Mouse (Mus musculus): ENCODE results near the gene Il1r2.

The Il1r2 gene

GRCm38 (mm10) chr1:40073779-40074178 is at the start of gene Il1r2:
Gene Il1r2, plus strand, starts transcription at chr1:40074079.
- Histone ChIP-seq H3K4me3 (replicated peaks; ENCODE audit: low read length) (no peak within 1 kb of the TSS), H3K9me3 (ENCODE audit: low read length) (no peaks in the 10 kb centered on the region), H3K36me3 (ENCODE audit: insufficient read depth, low read length) (no peaks in the 10 kb centered on the region), H3K4me1 (replicated peaks; ENCODE audit: low read depth, low read length) (no peaks in the 10 kb centered on the region), H3K27me3 (ENCODE audit: insufficient read depth, low read length) (0 out of 2 replicates have a peak, but pooled peaks cover 6% of the 10 kb centered on the region)
- TF ChIP-seq NANOG (IDR thresholded peaks at IDR 0.05; ENCODE audit: borderline replicate concordance, low read length): no peak
- TF ChIP-seq CTCF (conservative IDR thresholded peaks at IDR 0.05; ENCODE audit: low read length): no peak
- no peak for TF ChIP-seq POU5F1 (IDR thresholded peaks at IDR 0.05; ENCODE audit: borderline replicate concordance, low read length)

DNA sequence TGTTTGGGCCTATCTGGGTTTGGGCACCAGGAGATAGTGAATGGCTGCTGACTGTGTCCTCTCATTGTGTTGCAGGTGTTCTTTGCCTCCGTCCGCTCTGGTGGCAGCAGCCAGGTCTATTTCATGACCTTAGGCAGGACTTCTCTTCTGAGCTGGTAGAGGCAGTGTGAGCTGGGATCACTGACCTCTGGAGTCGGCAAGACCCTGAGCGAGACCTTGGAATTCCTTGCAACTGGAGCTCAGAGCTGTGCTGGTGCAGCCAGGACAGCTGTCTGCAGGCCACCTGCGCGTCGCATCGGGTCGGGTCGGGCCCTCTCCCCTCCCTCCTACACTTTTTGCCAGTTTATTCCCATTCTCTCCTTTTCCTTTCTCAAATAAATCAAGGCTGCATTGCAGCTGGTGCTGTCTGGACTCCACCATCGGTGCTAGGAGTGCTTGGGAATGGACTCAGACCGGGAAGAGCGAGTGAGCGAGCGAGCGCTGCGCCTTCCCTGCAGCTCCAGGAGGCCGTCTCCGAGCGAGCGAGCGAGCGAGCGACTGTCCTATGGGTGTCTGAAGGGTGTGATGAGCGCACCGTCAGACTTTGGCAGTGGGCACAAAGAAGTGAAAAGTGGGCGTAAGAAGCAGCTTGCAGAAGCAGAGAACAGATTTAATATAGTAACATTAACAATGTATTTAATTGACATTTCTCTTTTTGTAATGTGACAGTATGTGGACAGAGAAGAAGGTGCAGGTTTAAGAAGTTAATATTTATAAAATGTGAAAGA is 49.1 kb upstream of the Il1r2 start:
- H3K36me3 ChIP-seq (ENCODE audit: insufficient read depth, low read length): peaks cover 76% of the 10 kb centered on the region
- H3K9me3 ChIP-seq (ENCODE audit: low read length): no peaks in the 10 kb centered on the region
- peaks cover 14% of the 10 kb centered on the region for H3K4me1 ChIP-seq (replicated peaks; ENCODE audit: low read depth, low read length)
- TF ChIP-seq NANOG (IDR thresholded peaks at IDR 0.05; ENCODE audit: borderline replicate concordance, low read length): no peak
- no peak for TF ChIP-seq POU5F1 (IDR thresholded peaks at IDR 0.05; ENCODE audit: borderline replicate concordance, low read length)
- TF ChIP-seq CTCF (conservative IDR thresholded peaks at IDR 0.05; ENCODE audit: low read length): no peak
- no peaks in the 10 kb centered on the region for H3K27me3 ChIP-seq (ENCODE audit: insufficient read depth, low read length)
- no peak overlapping the region for H3K4me3 ChIP-seq (replicated peaks; ENCODE audit: low read length)

- peaks cover 69% of the 10 kb centered on the region for H3K36me3 ChIP-seq (ENCODE audit: insufficient read depth, low read length)
- TF ChIP-seq NANOG (IDR thresholded peaks at IDR 0.05; ENCODE audit: borderline replicate concordance, low read length): no peak
- H3K9me3 ChIP-seq (ENCODE audit: low read length): no peaks in the 10 kb centered on the region
- H3K4me3 ChIP-seq (replicated peaks; ENCODE audit: low read length): no peak overlapping the region
- peaks cover 14% of the 10 kb centered on the region for H3K4me1 ChIP-seq (replicated peaks; ENCODE audit: low read depth, low read length)
- H3K27me3 ChIP-seq (ENCODE audit: insufficient read depth, low read length): no peaks in the 10 kb centered on the region
These were observed 48.5 kb upstream of the Il1r2 start for GRCm38 (mm10) chr1:40025416-40025815.

GRCm38 (mm10) chr1:40027116-40027620 is 46.7 kb upstream of the Il1r2 start:
- peaks cover 53% of the 10 kb centered on the region for H3K36me3 ChIP-seq (ENCODE audit: insufficient read depth, low read length)

DNA sequence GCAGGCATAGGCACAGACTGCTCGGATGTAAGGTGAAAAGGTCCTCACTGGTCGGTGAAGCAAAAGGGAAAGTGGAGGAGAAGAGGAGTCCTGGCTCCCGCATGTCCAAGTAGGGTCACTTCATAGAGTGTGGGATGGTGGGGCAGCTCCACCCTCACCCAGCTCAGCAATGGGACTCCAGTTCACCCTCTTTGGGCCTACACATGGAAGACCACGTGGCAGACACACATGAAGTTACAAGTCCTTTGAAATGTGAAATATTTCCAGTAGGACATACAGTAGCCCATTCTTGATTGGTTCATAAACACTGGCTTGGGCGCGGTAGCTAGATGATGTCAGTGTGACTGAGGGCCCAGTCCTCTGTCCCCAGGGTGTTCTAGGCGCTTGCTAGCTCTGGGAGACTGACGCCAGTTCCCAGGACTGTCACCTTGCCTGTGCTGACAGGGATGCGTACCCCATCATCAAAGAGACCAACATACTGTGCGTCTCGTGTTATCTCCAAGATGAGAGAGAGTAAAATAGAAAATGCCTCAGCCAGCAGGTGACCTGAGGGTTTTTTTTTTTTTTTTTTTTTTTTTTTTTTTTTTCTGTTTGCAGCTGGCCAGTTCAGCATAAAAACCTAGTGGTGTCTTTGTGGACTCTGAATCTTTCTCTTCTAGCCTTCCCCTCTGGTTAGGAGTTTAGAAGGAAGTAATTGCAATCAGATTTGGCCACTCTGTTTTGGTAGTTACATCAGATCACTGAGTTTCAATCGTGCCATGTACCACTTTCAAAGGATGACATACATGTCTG is 45.5 kb upstream of the Il1r2 start:
- H3K9me3 ChIP-seq (ENCODE audit: low read length): no peaks in the 10 kb centered on the region

More at GRCm38 (mm10) chr1:40027116-40027620, 46.7 kb upstream of the Il1r2 start:
- no peaks in the 10 kb centered on the region for H3K9me3 ChIP-seq (ENCODE audit: low read length)
- TF ChIP-seq POU5F1 (IDR thresholded peaks at IDR 0.05; ENCODE audit: borderline replicate concordance, low read length): no peak
- no peak for TF ChIP-seq CTCF (conservative IDR thresholded peaks at IDR 0.05; ENCODE audit: low read length)
- TF ChIP-seq NANOG (IDR thresholded peaks at IDR 0.05; ENCODE audit: borderline replicate concordance, low read length): no peak
- no peak overlapping the region for H3K4me3 ChIP-seq (replicated peaks; ENCODE audit: low read length)
- H3K27me3 ChIP-seq (ENCODE audit: insufficient read depth, low read length): no peaks in the 10 kb centered on the region
- peaks cover 14% of the 10 kb centered on the region for H3K4me1 ChIP-seq (replicated peaks; ENCODE audit: low read depth, low read length)

GRCm38 (mm10) chr1:40029597-40029996 is 44.3 kb upstream of the Il1r2 start:
- Histone ChIP-seq H3K9me3 (ENCODE audit: low read length) (no peaks in the 10 kb centered on the region), H3K36me3 (ENCODE audit: insufficient read depth, low read length) (peaks cover 28% of the 10 kb centered on the region)
- TF ChIP-seq NANOG (IDR thresholded peaks at IDR 0.05; ENCODE audit: borderline replicate concordance, low read length) (no peak), POU5F1 (IDR thresholded peaks at IDR 0.05; ENCODE audit: borderline replicate concordance, low read length) (no peak), CTCF (conservative IDR thresholded peaks at IDR 0.05; ENCODE audit: low read length) (no peak)

More for the DNA sequence above, 45.5 kb upstream of the Il1r2 start:
- Histone ChIP-seq H3K27me3 (ENCODE audit: insufficient read depth, low read length) (no peaks in the 10 kb centered on the region), H3K4me3 (replicated peaks; ENCODE audit: low read length) (no peak overlapping the region), H3K36me3 (ENCODE audit: insufficient read depth, low read length) (peaks cover 40% of the 10 kb centered on the region), H3K4me1 (replicated peaks; ENCODE audit: low read depth, low read length) (peaks cover 14% of the 10 kb centered on the region)
- no peak for TF ChIP-seq NANOG (IDR thresholded peaks at IDR 0.05; ENCODE audit: borderline replicate concordance, low read length)
- TF ChIP-seq POU5F1 (IDR thresholded peaks at IDR 0.05; ENCODE audit: borderline replicate concordance, low read length): no peak
- no peak for TF ChIP-seq CTCF (conservative IDR thresholded peaks at IDR 0.05; ENCODE audit: low read length)

GRCm38 (mm10) chr1:40030287-40030975 is 43.4 kb upstream of the Il1r2 start:
- H3K9me3 ChIP-seq (ENCODE audit: low read length): no peaks in the 10 kb centered on the region
- TF ChIP-seq CTCF (conservative IDR thresholded peaks at IDR 0.05; ENCODE audit: low read length) (no peak), NANOG (IDR thresholded peaks at IDR 0.05; ENCODE audit: borderline replicate concordance, low read length) (no peak), POU5F1 (IDR thresholded peaks at IDR 0.05; ENCODE audit: borderline replicate concordance, low read length) (no peak)
- peaks cover 22% of the 10 kb centered on the region for H3K36me3 ChIP-seq (ENCODE audit: insufficient read depth, low read length)
- H3K4me1 ChIP-seq (replicated peaks; ENCODE audit: low read depth, low read length): peaks cover 17% of the 10 kb centered on the region
- H3K4me3 ChIP-seq (replicated peaks; ENCODE audit: low read length): no peak overlapping the region
- no peaks in the 10 kb centered on the region for H3K27me3 ChIP-seq (ENCODE audit: insufficient read depth, low read length)

More at GRCm38 (mm10) chr1:40029597-40029996, 44.3 kb upstream of the Il1r2 start:
- H3K4me1 ChIP-seq (replicated peaks; ENCODE audit: low read depth, low read length): peaks cover 20% of the 10 kb centered on the region
- H3K4me3 ChIP-seq (replicated peaks; ENCODE audit: low read length): no peak overlapping the region
- no peaks in the 10 kb centered on the region for H3K27me3 ChIP-seq (ENCODE audit: insufficient read depth, low read length)

DNA sequence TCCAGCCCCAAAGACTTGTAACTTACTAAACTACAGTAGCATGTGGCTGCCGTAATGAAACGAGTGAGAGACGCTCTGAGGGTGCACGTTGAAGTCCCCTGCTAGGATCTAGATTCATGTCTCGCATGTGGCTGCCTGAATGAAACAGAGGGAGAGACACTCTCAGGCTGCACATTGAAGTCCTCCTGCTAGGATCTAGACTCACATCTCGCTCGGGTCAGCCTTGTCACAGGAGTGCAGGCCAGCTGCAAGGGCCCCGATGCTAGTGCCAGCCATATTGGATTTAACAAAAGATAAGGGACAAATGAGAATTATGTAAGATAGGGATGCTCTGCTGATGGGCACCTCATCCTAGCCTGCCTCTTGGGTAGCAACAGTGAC is 42.9 kb upstream of the Il1r2 start:
- no peaks in the 10 kb centered on the region for H3K9me3 ChIP-seq (ENCODE audit: low read length)
- H3K4me1 ChIP-seq (replicated peaks; ENCODE audit: low read depth, low read length): peaks cover 17% of the 10 kb centered on the region
- H3K4me3 ChIP-seq (replicated peaks; ENCODE audit: low read length): no peak overlapping the region
- peaks cover 16% of the 10 kb centered on the region for H3K36me3 ChIP-seq (ENCODE audit: insufficient read depth, low read length)
- TF ChIP-seq POU5F1 (IDR thresholded peaks at IDR 0.05; ENCODE audit: borderline replicate concordance, low read length) (no peak), NANOG (IDR thresholded peaks at IDR 0.05; ENCODE audit: borderline replicate concordance, low read length) (no peak), CTCF (conservative IDR thresholded peaks at IDR 0.05; ENCODE audit: low read length) (no peak)
- H3K27me3 ChIP-seq (ENCODE audit: insufficient read depth, low read length): no peaks in the 10 kb centered on the region

Data from E14TG2a.4 (cell line).